Mouse (Mus musculus): Measurements from ENCODE around the gene Ube2j2.

Gene Ube2j2

DNA sequence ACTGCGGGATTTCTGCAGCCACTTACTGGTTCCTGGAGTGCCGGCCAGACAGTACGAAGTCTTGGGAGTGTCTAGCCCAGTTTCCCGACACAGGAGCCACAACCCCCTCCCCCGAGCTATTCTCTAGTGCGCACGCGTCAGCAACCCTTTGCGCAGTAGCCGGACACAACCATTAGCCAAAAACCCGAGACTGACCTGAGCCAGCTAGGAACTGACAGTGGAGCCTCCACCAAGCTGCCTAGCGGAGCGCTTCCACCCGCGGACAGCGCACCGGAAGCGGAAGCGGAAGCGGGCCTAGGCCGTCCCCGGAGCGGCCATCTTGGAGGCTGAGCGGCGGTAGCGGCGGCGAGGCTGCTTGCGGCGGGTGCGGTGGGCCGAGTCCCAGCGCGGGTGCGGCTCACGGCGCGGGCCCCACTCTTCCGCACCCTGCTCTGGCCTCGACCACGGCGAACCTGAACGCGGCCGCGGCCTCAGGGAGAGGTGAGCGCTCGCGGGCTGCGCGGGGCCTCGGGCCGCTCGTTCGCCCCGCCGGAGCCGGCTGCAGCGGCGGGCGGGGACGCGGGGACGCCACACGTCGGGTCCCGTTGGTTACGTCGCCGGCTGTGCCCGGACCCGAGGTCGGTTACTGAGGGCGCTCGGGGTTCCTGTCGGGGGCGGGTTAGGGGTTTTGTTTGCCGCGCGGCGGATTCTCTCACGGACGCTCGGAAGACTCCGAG lies at the start of gene Ube2j2:
TSS of gene Ube2j2 (plus strand) at position 298 of the 716 bp plus-strand sequence.
- DNase-seq (ENCODE audit: low spot score), result peak; percentile 94

- DNase-seq (ENCODE audit: low spot score), result peak; percentile 62
Observed at GRCm38 (mm10) chr4:155894311-155894881, 49.2 kb upstream of the Ube2j2 start.

- no peak for DNase-seq (ENCODE audit: low spot score)
Observed at GRCm38 (mm10) chr4:155895216-155895615, 48.4 kb upstream of the Ube2j2 start.

- no peak for DNase-seq (ENCODE audit: low spot score)
Observed at GRCm38 (mm10) chr4:155895826-155896225, 47.8 kb upstream of the Ube2j2 start.

GRCm38 (mm10) chr4:155896461-155896860 lies 47.2 kb upstream of the Ube2j2 start:
- no peak for DNase-seq (ENCODE audit: low spot score)

DNA sequence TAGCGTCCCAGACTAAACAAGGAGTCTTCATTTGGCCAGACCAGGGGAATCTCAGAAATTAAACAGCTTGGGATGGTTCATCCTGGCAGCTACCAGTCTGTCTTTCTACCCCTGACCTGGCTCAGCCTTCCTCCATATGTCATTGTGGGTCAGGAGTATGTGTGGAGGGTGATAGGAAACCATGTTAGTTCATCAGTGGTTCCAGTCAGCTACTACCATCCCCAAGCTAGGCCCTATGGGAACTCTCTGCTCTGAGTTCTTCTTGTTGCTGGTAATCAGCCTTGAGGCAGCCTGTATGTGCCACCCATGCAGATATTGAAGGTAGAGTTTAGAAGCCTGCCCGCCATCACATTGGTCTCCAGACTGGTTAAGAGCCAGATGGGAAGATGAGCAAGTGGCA lies 45.3 kb upstream of the Ube2j2 start:
- DNase-seq (ENCODE audit: low spot score), result no peak

DNA sequence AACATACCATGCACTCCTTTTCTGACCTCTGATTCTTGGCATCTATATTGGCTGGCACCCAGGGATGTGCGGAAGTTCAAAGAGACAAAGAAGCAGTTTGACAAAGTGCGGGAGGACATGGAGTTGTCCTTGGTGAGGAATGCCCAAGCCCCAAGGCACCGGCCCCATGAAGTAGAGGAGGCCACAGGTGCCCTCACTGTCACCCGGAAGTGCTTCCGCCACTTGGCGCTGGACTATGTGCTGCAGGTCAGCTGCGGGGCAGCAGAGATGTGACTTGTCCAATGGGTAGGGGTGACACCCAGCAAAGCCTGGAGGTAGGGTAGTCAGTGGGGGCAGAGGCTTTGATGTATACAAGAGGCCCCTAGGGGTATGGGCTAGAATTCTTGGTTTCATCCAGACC lies 44.3 kb upstream of the Ube2j2 start:
- no peak for DNase-seq (ENCODE audit: low spot score)

- DNase-seq (ENCODE audit: low spot score), result no peak
Observed at GRCm38 (mm10) chr4:155901205-155901604, 42.4 kb upstream of the Ube2j2 start.

GRCm38 (mm10) chr4:155903246-155903645 lies 40.4 kb upstream of the Ube2j2 start:
- DNase-seq (ENCODE audit: low spot score), result no peak

DNA sequence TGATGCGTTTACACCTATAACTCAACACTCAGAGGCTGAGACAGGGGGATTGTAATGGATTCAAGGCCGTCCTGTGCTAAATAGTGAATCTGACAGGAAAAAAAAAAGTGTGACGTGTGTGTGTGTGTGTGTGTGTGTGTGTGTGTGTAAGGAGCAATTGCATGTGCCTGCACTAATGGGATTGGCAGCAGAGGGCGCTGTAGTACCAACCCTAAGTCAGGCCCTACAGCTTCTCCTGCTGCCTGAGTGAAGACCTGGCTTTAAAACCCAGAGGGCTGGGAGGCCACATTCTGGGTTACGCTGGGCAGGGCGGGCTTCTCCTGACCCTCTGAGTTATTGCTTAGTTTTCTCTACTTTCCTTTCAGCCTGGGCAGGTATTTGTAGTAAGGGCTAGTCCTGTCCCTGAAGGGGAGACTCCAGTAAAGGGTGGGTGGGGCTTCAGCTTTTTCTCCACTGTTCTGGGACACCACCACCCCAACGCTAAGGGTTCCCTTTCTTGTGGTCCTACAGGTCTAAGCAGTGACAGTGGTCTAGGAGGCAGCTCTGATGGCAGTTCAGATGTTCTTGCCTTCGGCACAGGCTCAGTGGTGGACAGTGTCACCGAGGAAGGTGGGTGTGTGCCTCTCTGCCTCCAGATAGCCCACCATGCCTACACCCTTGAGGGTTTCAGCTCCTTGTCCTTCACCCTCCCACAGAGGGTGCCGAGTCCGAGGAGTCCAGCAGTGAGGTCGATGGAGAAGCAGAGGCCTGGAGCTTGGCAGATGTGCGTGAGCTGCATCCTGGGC lies 39.1 kb upstream of the Ube2j2 start:
- peak; percentile 1 for DNase-seq (ENCODE audit: low spot score)

- DNase-seq (ENCODE audit: low spot score), result peak; percentile 0
Observed at GRCm38 (mm10) chr4:155905634-155906033, 38.0 kb upstream of the Ube2j2 start.

- DNase-seq (ENCODE audit: low spot score), result no peak
Observed at GRCm38 (mm10) chr4:155906125-155906524, 37.5 kb upstream of the Ube2j2 start.

DNA sequence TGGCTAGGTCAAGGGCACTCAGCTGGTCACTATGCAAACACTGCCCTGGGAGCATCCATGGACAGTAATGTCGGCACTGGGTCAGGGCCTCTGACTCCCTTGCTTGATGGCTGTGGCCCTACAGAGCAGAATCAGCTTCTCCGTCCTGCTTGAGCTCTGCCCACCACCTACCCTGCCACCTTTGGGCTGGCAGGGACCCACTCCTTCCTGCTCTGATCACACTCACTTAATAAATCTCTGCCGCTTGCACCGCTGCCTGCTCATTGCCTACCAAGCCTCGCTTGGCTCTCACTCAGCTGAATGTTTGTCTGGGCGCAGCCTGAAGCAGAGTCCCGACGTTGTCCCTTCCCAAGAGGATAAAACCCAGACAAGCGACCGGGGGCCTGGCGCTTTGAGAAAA lies 36.6 kb upstream of the Ube2j2 start:
- DNase-seq (ENCODE audit: low spot score), result peak; percentile 1

- peak; percentile 1 for DNase-seq (ENCODE audit: low spot score)
Observed at GRCm38 (mm10) chr4:155908281-155908680, 35.4 kb upstream of the Ube2j2 start.

GRCm38 (mm10) chr4:155908751-155909150 lies 34.9 kb upstream of the Ube2j2 start:
- peak; percentile 1 for DNase-seq (ENCODE audit: low spot score)

DNA sequence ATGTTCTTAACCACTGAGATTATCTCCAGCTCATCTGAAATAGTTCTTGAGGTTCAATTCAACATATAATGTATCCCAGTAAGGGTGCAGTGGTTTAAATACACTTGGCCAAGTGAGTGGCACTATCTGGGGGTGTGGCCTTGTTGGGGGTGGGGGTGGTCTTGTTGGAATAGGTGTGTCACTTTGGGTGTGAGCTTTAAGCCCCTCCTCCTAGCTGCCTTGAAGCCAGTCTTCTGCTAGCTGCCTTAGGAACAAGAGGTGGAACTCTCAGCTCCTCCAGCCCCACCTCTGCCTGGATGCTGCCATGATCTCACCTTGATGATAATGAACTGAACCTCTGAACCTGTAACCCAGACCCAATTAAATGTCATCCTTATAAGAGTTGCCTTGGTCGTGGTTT lies 11.6 kb upstream of the Ube2j2 start:
- no peak for DNase-seq (ENCODE audit: low spot score)

- no peak for DNase-seq (ENCODE audit: low spot score)
Observed at GRCm38 (mm10) chr4:155943049-155943452, 580 bp upstream of the Ube2j2 start.

DNA sequence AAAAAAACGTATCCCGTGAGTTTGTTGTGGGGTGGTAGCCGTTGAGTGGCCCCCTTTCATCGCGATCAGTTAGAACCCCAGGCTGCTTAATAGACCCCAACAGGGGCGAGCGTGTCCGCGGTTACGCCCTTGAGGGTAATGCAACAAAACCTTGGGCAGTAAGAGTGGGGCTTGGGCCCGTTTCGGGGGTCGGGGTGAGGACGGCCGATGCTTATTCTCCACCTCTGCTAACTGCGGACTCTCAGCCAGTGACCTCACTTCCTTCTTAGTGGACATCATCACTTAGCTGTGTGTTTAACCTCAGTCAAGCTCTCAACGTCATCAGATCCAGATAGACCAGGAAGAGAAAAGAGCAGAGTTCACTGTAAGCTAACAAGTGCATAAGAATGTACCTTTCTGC lies 640 bp downstream of the Ube2j2 start:
- DNase-seq (ENCODE audit: low spot score), result no peak

GRCm38 (mm10) chr4:155947094-155947493 lies 3.5 kb downstream of the Ube2j2 start:
- no peak for DNase-seq (ENCODE audit: low spot score)

DNA sequence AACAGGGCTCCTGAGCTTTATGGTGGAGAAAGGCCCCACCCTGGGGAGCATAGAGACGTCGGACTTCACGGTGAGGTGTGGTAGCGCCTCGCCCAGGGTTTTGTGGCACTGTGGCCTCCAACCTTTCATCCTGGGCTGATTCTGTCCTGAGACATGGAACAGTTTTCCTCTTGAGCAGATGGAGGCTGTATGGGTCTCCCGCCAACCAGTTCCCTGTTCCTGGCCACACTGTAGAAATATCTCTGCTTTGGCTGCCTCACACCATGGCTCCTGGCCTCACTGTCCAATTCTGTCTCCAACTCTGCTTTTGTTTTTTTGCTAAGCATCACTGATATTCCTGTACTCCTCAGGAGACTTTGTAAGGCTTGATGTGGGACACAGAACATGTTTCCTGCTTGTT lies 11.9 kb downstream of the Ube2j2 start:
- DNase-seq (ENCODE audit: low spot score), result no peak

DNA sequence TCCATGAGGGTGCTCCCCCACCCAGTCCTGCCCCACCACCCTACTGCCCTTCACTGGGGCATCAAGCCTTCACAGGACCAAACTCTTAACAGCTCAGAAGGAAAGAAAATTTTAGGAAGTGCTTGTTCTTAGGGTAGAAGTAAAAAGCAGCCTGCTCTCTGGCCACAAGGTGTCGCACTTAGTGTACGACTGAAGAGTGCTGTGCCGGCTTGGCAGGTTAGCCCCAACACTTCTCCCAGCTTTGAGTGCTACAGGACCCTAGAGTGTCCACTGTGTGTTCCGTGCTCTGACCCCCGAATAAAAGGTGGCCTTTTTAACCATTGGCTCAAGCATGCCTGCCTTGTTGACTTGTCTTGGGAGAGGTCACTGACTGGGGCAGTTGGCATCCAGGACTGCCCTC lies 15.6 kb downstream of the Ube2j2 start:
- DNase-seq (ENCODE audit: low spot score), result peak; percentile 23

GRCm38 (mm10) chr4:155962167-155962971 lies 18.7 kb downstream of the Ube2j2 start, which contains the start of gene C1qtnf12:
TSS of gene C1qtnf12 (plus strand) at chr4:155962318.
- peak; percentile 51 for DNase-seq (ENCODE audit: low spot score)

All from ovary, adult 18-20 months (tissue).